Mouse (Mus musculus) limb, embryonic 11.5 days (tissue): ENCODE results near the gene Wars2. TPM values are rescaled to one million over a fixed set of nuclear protein-coding genes. Genes with fewer than 3 reads are reported as not detected.

ENCODE experiments used
- ATAC-seq: fragments of 200-750 bp; cut with Nextera tagmentation; 2 replicates; pipeline ENCODE4 v1.8.0; 2017; ENCODE audit warnings: low read depth; ENCODE audit not compliant: insufficient number of reproducible peaks, low FRiP score, low TSS enrichment
- DNase-seq: peaks from one replicate; pipeline ENCODE4 v3.0.0-alpha.2; 2015; ENCODE audit warnings: low spot score
- H3K27ac ChIP-seq: fragments of 300-500 bp; sonication (generic); replicated peaks from 2 replicates; pipeline ENCODE4 v1.5.1; 2014; ENCODE audit warnings: low read depth, mild to moderate bottlenecking, low read length
- H3K27me3 ChIP-seq: fragments of 300-500 bp; sonication (generic); 2 replicates; pipeline ENCODE4 v1.6.1; 2014; ENCODE audit warnings: mild to moderate bottlenecking, low read length, mixed read lengths; ENCODE audit not compliant: control insufficient read depth, insufficient read depth
- H3K36me3 ChIP-seq: fragments of 300-500 bp; sonication (generic); 2 replicates; pipeline ENCODE4 v1.6.1; 2014; ENCODE audit warnings: mild to moderate bottlenecking, low read length, moderate library complexity, mixed read lengths; ENCODE audit not compliant: control insufficient read depth, insufficient read depth
- H3K4me1 ChIP-seq: fragments of 300-500 bp; sonication (generic); 2 replicates; pipeline ENCODE4 v1.6.1; 2014; ENCODE audit warnings: low read length, mixed read lengths; ENCODE audit not compliant: control insufficient read depth, insufficient read depth
- H3K4me2 ChIP-seq: fragments of 300-500 bp; sonication (generic); 2 replicates; pipeline ENCODE4 v1.6.1; 2014; ENCODE audit warnings: low read depth, mild to moderate bottlenecking, moderate library complexity; ENCODE audit not compliant: severe bottlenecking
- H3K4me3 ChIP-seq: fragments of 300-500 bp; sonication (generic); 2 replicates; pipeline ENCODE4 v1.5.1; 2014; ENCODE audit warnings: low read depth, low read length
- H3K9ac ChIP-seq: fragments of 300-500 bp; sonication (generic); 2 replicates; pipeline ENCODE4 v1.6.1; 2014; ENCODE audit warnings: mild to moderate bottlenecking, low read length
- H3K9me3 ChIP-seq: fragments of 300-500 bp; sonication (generic); 2 replicates; pipeline ENCODE4 v1.6.1; 2016; ENCODE audit warnings: low read length; ENCODE audit not compliant: control insufficient read depth
- WGBS: fragments of 180-500 bp; shearing (Covaris S2); extraction: QIAGEN DNeasy Blood & Tissue Kit; methylation state at CpG from one replicate; pipeline ENCODE4 v1.1.7; 2014; 5-methylcytosine and 5-hydroxymethylcytosine counted together
- polyA plus RNA-seq: library from polyadenylated mRNA; unstranded; fragments of >200 nt; fragmentation: Nextera tagmentation; extraction: Ambion mirVana; gene quantifications from 2 replicates; pipeline ENCODE4 v1.2.1, GENCODE M21; 2014

The Wars2 gene
- polyA plus RNA-seq, 1 experiment from 2014 or later, result 8.9 TPM

DNA sequence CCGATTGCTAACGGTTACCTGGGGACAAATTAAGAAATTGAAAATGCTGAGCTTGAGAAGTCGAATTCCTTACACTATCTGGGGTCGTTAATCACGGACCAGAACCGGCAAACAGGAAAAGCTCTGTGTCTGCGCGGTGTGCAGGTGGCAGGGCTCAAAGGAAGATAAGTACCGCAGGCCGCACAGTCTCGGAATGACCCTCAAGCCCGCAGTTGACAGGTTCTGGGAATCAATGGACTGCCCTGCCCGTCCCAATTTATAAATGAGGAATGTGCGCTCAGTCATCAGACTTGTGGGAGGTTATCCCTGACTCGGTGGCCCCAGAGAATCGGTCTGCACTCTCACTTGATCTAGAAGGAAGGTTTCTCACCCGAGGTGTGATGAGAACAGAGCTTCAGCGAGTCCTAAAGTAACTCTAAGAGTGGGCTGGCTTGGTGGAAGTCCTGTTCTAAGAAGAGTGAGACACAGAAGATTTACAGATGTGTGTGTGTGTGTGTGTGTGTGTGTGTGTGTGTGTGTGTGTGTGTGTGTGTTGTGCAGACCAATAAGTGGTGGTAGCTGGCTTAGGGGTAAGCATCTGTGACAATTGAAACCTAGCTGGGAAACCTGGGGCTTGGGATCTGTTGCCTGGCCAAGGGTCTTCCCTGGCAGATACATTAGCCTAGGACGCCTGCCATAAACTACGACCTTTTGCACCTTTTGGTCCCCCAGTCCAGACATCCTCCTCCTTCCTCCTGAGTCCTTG is 98.6 kb downstream of the Wars2 start:
- H3K27ac ChIP-seq, result peak overlapping the region; percentile 84; the same call in 1 of the 2 replicates
- no peaks in the 10 kb centered on the region for H3K9me3 ChIP-seq
- whole genome bisulfite sequencing, result 3% methylated on average over 20 of the region's 20 CpGs
- ATAC-seq (no peak), DNase-seq (peak; percentile 51)
- H3K4me2 ChIP-seq, result peak overlapping the region; percentile 81
- H3K27me3 ChIP-seq, result peaks cover 8% of the 10 kb centered on the region; the same call in 1 of the 2 replicates
- H3K4me1 ChIP-seq, result peaks cover 21% of the 10 kb centered on the region
- H3K9ac ChIP-seq, result peak overlapping the region; percentile 83
- H3K4me3 ChIP-seq, result peak overlapping the region; percentile 44
- H3K36me3 ChIP-seq, result no peaks in the 10 kb centered on the region; the same call in 1 of the 2 replicates

DNA sequence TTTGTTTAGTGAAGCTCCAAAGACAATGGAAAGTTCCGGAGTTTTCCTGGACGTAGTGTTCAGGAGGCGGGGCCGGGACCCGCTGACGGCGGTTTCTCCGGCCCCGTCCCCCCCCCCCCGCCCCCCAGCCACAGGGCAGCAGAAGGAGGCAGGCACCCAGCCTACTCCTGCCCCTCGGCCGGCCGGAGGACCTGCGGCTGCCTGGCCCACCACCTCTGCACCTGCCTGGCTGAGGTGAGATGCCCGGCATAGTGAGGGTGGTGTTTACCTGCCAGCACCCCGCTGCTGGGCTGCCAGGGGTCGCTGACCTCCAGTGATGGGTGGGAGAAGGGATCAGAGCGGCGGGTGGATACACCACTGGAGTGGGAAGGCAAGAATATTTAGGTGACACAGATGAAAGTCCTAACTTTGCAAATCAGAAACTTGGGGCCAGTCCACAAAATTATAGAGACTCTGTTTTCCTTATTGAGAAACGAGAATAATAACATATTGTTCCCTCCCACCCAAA is 99.4 kb downstream of the Wars2 start, which contains the start of gene Tbx15:
Gene Tbx15 (plus strand): TSS at position 169 of the 508 bp plus-strand sequence.
- Histone ChIP-seq H3K4me1 (peaks cover 17% of the 10 kb centered on the region; the same call in 1 of the 2 replicates), H3K9me3 (no peaks in the 10 kb centered on the region), H3K36me3 (no peaks in the 10 kb centered on the region; the same call in 1 of the 2 replicates), H3K27me3 (peaks cover 10% of the 10 kb centered on the region; the same call in 1 of the 2 replicates), H3K27ac (peak within 1 kb of the TSS; percentile 84), H3K4me3 (peak within 1 kb of the TSS; percentile 44), H3K9ac (peak within 1 kb of the TSS; percentile 83), H3K4me2 (peak within 1 kb of the TSS; percentile 81)
- peak; percentile 48 for DNase-seq
- 0 out of 2 replicates have a peak, but pooled peaks have one; percentile 38 for ATAC-seq
- WGBS, result under 1% methylated on average over 19 of the region's 20 CpGs

DNA sequence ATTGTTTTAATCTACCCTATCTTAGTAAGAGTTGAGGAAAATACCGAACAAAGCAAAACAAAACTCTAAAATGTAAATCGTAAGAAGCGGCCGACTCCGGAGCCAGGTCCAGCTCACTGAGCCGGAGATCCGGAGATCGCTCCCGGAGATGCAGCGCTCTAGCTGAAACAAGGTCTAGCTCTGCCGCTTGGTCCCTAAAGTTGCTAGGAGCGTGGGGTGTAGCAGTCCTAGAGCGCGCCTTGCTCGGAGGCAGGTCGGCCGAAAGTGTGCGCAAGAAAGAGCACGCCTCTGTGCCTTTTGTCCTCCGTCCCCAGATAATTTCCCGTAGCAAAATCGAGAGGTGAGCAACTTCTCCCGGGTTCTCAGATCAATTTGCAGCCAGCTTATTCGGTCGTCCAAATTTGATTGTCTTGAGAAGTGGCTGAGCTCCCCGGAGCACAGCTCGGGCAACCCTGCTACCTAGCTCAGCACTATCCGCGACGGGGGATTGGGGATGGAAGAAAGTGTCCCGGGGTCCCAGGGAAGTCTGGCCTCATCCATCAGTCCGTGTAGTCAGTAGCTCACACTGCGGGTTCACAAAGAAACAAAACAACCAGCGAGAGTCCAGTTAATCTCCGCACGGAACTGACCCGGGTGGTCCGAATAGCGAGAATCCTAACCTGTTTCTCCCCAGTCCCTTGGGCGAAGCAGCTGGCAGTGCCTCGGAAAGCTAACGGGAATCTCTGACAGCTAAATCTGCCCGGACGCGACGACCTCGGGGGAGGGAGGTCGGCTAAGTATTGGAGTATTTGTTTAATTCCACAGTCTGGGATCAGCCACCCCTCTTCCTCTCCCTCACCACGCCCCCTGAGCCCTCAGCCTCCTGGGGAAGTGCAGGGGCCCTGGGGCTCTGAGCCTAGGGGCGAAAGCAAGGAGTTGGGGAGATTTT is 100.2 kb downstream of the Wars2 start:
- peaks cover 10% of the 10 kb centered on the region; the same call in 1 of the 2 replicates for H3K27me3 ChIP-seq
- H3K4me2 ChIP-seq, result peak overlapping the region; percentile 81
- ATAC-seq, result 0 out of 2 replicates have a peak, but pooled peaks have one; percentile 42
- under 1% methylated on average over 50 of the region's 50 CpGs for WGBS
- DNase-seq, result peak; percentile 79
- H3K4me1 ChIP-seq, result peaks cover 16% of the 10 kb centered on the region; the same call in 1 of the 2 replicates
- peak overlapping the region; percentile 44 for H3K4me3 ChIP-seq
- H3K9ac ChIP-seq, result peak overlapping the region; percentile 83
- no peaks in the 10 kb centered on the region for H3K9me3 ChIP-seq
- H3K27ac ChIP-seq, result peak overlapping the region; percentile 84
- no peaks in the 10 kb centered on the region for H3K36me3 ChIP-seq

DNA sequence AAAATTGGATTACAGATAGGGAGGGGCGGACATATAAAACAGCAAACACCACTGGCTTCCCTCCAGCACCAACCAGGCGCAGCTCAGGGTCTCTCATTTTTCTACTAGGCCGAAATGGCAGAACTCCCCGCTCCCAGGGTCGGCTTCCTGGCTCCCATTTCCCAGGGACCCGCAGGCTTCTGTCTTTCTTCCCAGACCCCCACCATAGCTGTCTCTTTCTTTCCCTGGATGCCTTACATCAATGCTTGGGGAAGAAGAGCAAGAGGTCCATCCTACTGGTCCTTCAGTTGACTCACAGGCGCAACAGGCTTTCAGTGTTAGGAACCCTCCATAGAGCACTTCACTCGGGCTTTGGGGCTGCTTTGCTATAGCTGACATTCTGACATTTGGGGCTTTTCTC is 101.6 kb downstream of the Wars2 start:
- DNase-seq (peak; percentile 60), ATAC-seq (no peak)
- H3K9ac ChIP-seq, result peak overlapping the region; percentile 83
- H3K36me3 ChIP-seq, result no peaks in the 10 kb centered on the region
- 0 out of 2 replicates have a peak overlapping the region, but pooled peaks have one; percentile 44 for H3K4me3 ChIP-seq
- peak overlapping the region; percentile 11; the same call in 1 of the 2 replicates for H3K27ac ChIP-seq
- peaks cover 9% of the 10 kb centered on the region; the same call in 1 of the 2 replicates for H3K27me3 ChIP-seq
- H3K9me3 ChIP-seq, result no peaks in the 10 kb centered on the region
- WGBS, result 7% methylated on average over 8 of the region's 8 CpGs
- peaks cover 12% of the 10 kb centered on the region for H3K4me1 ChIP-seq
- H3K4me2 ChIP-seq, result peak overlapping the region; percentile 81

DNA sequence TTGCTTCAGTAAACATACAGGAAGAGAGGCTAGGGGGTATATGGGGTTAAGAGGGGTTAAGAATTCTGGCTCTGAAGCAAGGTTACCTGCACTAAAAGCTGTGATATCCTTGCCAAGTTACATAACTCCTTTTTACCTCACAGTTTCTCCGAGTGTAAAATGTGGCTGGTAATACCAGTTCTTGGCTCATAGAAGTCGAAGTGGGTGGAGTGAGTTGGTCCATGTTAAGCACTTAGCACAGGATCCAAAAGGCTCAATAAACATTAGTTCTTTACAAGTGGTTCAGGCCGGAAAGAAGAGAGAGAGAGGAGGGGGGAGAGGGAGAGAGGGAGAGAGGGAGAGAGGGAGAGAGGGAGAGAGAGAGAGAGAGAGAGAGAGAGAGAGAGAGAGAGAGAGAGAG is 104.5 kb downstream of the Wars2 start:
- DNase-seq (peak; percentile 7), ATAC-seq (no peak)
- Histone ChIP-seq H3K9ac (no peak overlapping the region), H3K36me3 (no peaks in the 10 kb centered on the region), H3K4me3 (no peak overlapping the region), H3K27me3 (peaks cover 4% of the 10 kb centered on the region; the same call in 1 of the 2 replicates), H3K4me1 (peaks cover 28% of the 10 kb centered on the region), H3K4me2 (no peak overlapping the region), H3K9me3 (no peaks in the 10 kb centered on the region), H3K27ac (no peak overlapping the region)
- WGBS, result 13% methylated on average over 3 of the region's 3 CpGs

DNA sequence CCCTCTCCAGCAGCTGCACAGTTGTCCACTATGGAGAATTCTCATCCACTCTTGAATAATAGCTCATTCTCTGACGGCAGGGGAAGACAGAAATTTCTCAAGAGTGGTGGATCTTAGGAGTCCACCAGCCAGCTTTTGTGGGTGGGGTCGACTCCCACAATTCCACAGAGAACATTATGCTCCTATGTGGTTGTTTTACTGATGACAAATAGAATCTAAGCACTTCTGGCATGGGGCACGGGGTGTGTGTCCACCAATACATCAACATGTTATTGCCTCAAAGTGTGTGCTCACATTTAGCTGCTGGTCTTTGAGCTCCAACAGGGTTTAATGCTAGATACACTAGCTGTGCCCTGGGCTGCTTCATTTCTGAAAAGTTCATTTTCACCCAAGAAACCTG is 105.8 kb downstream of the Wars2 start:
- no peaks in the 10 kb centered on the region for H3K36me3 ChIP-seq

DNA sequence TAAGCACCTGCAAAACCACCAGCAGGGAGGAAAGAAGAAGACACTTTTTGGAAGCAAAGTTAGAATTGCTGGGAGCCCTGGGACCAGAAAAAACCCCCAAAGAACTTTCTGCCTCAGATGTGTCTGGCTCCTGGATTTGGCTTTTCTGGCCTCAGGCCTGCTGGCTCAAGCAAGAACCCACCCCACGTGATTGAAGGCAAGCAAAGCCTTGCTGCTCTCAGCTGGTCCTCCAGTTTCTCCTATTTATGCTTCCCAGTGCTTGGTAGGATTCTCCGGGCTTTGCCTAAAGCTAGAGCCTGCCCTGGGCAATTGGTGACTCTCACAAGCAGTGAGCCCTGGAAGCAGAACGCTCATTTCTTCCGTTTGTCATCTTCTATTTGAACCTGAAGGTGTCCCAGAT is 106.7 kb downstream of the Wars2 start:
- no peak overlapping the region for H3K4me3 ChIP-seq
- peaks cover 7% of the 10 kb centered on the region; the same call in 1 of the 2 replicates for H3K27me3 ChIP-seq
- under 1% methylated on average over 4 of the region's 4 CpGs for WGBS
- peak overlapping the region; percentile 52 for H3K9ac ChIP-seq
- H3K9me3 ChIP-seq, result no peaks in the 10 kb centered on the region
- peak overlapping the region; percentile 94 for H3K27ac ChIP-seq
- no peak for ATAC-seq
- peaks cover 37% of the 10 kb centered on the region for H3K4me1 ChIP-seq
- no peaks in the 10 kb centered on the region for H3K36me3 ChIP-seq
- H3K4me2 ChIP-seq, result peak overlapping the region; percentile 88; the same call in 1 of the 2 replicates
- DNase-seq, result peak; percentile 57

More for the DNA sequence above, 105.8 kb downstream of the Wars2 start:
- ATAC-seq (no peak), DNase-seq (peak; percentile 21)
- Histone ChIP-seq H3K9me3 (no peaks in the 10 kb centered on the region), H3K4me1 (peaks cover 40% of the 10 kb centered on the region), H3K4me2 (no peak overlapping the region), H3K27ac (no peak overlapping the region), H3K27me3 (peaks cover 7% of the 10 kb centered on the region; the same call in 1 of the 2 replicates), H3K4me3 (no peak overlapping the region), H3K9ac (no peak overlapping the region)
- WGBS, result 40% methylated on average over 3 of the region's 3 CpGs
